Mouse (Mus musculus): ENCODE measurements around the gene Gm20498.
"Not testable (repeated sequence)": the region's sequence is repeated elsewhere in the genome, so short reads cannot be mapped to it uniquely, and the experiment has no call there.

Gene Gm20498

DNA sequence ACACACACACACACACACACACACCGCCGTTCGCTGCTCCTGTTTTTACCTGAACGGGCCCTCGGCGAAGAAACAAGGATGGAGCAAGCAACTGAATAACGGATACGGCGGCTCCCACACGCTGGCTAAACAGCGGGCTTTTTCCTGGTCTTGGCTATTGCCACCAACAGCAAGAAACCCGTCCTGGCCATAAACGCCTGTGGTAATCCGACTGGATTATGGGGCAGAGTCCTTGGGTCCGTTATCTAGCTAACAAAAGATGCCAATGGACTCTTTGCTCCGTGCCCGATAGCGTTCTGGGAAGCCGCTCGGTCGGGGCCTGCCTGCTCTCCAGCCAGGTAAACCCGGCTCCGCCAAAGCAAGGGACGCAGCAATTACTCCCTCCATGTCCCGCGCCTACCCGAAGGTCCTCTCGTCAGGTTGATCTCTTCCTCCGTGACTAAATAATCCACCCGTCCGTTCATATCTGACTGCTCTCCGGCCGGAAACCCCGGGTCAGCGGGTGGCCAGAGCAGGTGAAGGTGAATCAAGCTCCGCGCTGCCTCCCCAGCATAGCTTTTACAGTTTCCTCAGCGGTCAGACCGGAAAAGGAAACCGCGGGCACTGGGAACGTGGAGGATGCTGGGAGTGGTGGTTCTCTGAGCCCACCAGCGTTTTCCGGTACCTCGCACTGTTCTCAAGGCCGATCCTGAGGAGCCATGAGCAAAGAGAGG, at the start of gene Gm20498, which contains the start of gene Synj2bp:
Gene Gm20498 (minus strand): TSS at position 590 of the 713 bp plus-strand sequence.
Gene Synj2bp (minus strand): TSS at position 596 of the 713 bp plus-strand sequence.
- DNase-seq (ENCODE audit: low spot score) = peak; percentile 94

DNA sequence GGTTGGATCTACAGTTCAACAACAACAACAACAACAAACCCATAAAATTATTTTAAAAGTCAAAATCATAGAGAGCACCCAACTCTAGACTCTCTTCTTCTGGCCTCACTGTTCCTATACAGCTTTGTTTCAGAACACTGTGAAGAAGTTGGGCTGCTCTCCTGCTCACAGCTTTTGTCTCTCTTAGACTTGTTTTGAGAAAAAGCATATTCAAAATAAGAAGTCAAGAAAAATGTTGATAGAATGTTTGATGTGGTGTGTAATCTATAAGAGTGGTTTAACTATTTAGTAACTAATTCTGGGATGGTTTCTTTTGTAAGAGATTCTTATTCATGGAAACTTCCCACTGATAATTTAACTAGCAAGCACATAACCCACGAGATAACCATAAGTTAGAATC, 35.7 kb upstream of the Gm20498 start, which contains the start of gene Adam21:
Gene Adam21 (minus strand): TSS at position 101 of the 400 bp plus-strand sequence.
- DNase-seq (ENCODE audit: low spot score) = no peak

DNA sequence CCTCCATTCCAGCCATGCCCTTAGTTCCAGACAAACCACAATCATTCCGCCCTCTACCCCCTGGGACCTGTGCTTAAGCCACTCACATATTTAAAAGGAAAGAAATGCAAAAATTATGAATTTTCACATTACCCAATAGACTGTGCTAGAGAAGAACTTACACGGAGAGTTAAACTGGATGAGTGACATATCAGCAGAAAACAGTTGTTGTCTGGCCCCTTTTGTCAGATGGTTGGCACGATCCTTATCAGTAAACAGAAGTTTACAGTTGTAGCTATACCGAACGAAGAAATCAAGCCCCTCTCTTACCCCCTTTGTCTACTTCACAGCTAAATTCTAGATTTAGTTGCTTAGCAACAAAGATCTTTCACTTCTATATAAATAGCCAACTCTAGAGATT, 35.2 kb upstream of the Gm20498 start:
- DNase-seq (ENCODE audit: low spot score) = no peak

DNA sequence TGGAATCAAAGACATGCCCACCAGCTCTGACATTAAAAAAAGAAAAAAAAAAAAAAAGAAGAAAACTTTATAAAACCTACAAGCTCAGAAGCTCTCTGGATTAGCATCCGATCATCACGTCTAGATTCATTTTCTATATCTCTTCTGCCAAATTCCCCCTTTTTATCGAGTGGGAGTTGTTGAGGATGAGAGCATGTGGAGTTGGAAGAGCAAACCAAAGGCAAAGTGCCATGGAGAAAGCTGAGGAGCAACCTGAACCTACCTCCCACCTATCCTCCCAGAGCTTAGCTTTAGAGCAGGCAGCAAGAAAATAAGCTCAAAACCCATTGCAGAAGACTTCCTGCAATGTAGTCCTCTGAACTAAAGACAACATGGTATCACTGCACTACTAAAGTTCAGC, 31.5 kb upstream of the Gm20498 start:
- no peak for DNase-seq (ENCODE audit: low spot score)

DNA sequence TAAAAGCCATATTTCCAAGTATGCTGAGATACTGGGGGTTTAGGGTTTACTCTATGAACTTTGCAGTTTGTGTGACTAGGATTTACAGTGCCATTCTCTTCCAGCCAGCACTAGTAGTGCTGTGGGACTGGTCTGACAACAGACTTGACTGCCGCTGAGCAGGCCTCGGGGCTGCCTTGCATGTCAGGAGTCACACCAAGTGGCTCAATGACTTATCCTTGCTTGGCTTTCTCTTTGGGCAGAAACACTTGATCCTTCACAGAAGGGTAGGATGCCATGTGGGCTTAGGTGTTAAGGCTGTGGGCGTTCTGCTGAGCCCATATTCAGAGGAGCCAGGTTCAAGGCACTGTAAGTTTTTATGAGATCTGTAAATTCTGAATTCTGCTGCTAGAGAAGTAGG, 16.6 kb upstream of the Gm20498 start:
- no peak for DNase-seq (ENCODE audit: low spot score)

DNA sequence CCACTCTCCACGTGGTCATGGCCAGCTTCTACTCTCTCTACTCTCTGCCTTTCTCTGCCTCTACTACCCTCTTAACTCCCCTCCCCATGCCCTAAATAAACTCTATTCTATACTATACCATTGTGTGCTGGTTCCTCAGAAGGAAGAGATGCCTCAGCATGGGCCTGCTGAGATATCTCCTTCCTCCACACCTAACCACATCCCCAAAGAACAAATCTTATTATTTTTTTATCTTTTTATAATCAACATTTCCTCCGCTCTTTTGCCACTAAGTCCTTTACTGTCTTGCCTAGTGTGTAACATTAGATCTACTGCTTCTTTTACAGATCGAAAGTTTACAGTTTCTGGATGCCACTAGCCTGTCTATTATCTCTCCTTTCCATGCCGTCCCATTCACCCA, 14.5 kb upstream of the Gm20498 start:
- no peak for DNase-seq (ENCODE audit: low spot score)

DNA sequence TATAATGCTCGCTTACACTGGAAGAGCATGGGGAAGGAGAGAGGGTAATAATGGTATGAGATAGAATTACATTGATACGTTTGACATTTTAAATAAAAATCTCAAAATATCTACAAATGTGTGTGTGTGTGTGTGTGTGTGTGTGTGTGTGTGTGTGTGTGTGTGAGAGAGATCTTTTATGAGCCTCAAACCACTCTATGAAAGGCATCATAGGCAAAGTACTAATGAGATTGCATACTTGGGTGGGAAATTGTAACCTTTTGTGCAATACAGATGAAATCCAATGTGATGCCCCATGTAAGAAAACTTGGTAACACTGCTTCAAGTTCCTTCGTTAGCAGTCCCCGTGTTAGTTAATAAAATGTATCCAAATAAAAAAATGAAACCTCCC, 319 bp upstream of the Gm20498 start:
- DNase-seq (ENCODE audit: low spot score) = no peak

DNA sequence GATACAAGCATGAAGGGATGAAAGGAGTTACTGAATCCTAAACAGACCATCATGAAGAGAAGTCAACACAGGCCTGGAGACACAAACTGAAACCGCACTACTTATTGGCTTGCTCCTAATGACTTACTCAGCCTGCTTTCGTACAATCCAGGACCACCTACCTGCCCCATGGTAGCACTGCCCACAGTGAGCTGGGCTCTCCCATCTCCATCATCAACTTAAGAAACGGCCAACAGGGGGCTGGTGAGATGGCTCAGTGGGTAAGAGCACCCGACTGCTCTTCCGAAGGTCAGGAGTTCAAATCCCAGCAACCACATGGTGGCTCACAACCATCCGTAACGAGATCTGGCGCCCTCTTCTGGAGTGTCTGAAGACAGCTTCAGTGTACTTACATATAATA, 2.1 kb downstream of the Gm20498 start:
- DNase-seq (ENCODE audit: low spot score) = not testable (repeated sequence)

DNA sequence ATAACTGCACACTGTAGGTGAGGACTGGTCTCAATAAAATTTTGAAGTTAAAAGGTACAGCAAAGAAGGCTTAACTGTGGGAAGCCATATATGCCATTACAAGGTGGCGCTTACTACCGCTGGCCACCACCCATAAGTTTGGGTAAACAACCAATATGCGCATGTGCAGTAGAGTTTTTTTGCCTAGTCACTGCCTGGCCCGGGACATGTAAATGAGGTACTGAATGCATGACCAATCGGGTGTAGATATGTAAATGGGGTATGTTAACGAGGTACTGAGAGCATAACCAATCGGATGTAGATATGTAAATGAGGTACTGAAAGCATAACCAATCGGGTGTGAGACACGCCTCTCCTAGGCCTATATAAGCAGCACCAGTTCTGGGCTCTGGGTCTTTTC, 35.8 kb downstream of the Gm20498 start:
- DNase-seq (ENCODE audit: low spot score) = not testable (repeated sequence)

DNA sequence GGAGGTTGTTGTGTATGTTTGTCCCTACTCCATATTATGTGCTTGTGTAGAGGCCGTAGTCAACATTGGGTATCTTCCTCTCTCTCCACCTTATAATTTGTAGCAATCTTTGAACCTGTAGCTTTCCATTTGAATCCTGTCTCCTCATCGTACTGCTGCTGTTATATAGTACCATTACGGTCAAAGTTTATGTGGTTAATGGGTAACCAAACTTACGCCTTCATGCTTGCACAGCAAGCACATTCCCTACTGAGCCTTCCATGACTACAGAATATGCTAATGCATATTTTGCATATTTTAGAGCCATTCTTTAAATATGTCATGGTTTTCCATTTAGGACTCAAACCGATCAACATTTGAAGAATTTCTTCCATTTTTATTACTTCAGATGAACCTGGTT, 42.2 kb downstream of the Gm20498 start:
- no peak for DNase-seq (ENCODE audit: low spot score)

DNA sequence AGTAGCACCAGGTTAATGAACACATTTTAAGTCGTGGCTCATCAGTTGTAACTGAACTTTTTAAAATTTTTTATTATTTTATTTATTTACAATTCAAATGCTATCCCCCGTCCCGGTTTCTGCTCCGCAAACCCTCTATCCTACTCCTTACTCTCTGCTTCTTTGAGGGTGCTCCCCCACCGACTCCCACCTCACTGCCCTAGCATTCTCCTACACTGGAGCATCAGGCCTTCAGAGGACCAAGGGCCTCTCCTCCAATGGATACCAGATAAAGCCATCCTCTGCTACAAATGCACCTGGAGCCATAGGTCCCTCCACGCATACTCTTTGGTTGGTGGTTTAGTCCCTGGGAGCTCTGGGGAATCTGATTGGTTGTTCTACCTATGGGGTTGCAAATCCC, 47.4 kb downstream of the Gm20498 start:
- DNase-seq (ENCODE audit: low spot score) = no peak

DNA sequence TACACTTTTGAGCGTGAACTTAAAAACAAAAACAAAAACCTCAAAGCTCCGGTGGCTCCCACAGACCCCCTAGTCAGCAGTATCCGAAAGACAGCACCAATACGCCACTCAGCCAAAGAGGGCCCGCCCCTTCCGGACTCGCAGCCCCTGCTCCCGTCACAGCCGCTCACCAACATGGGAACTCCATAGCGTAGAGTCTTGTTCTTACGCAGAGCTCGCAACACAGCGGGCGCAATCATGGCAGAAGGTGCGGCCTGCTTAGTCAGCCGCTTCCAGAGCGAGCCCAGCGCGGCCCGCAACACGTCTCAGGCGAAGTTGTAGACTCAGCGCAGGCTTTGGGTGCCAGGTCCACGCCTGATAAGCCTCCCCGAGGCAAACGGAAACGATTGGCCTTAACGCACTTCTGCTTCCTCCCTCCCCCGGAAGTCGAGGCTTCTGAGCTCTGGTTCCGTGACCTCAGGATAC, 47.9 kb downstream of the Gm20498 start, which contains the start of gene Cox16:
Gene Cox16 (minus strand): TSS at position 401 of the 465 bp plus-strand sequence.
- peak; percentile 90 for DNase-seq (ENCODE audit: low spot score)

DNA sequence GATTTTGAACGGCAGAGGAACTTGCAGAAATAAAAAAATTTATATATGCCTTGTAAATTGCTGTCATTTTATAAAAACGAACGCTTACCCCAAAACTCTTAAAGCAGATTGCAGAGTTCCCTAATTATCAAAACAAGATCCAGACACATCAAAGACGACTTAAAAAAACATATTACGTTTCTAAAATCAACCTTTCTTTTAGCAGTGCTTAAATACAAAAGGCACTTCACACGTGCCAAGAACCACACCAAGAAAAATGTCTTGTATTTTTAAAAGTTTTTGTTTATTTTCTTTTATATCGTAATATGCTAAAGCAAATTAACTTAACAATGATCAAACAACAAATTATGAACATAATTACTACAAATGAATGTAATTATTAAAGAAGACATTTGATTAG, 48.5 kb downstream of the Gm20498 start:
- DNase-seq (ENCODE audit: low spot score) = no peak

DNA sequence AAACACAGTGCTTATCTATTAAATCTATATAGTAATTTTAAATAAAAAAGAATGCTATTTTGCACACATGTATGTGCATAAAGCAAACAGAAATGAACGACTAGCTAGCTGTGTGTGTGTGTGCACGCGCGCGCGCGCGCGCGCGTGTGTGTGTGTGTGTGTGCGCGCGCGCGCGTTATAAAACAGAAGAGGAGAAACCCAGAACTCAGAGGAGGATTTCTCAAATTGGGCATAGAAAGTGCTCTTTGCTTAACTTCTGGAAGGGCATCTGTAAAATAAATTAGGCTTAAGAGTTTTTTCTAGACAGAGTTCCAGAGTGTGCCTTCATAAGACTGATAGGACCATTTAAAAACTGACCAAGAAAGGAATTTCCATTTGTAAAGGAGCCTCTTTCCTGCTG, 49.0 kb downstream of the Gm20498 start:
- peak; percentile 27 for DNase-seq (ENCODE audit: low spot score)

DNA sequence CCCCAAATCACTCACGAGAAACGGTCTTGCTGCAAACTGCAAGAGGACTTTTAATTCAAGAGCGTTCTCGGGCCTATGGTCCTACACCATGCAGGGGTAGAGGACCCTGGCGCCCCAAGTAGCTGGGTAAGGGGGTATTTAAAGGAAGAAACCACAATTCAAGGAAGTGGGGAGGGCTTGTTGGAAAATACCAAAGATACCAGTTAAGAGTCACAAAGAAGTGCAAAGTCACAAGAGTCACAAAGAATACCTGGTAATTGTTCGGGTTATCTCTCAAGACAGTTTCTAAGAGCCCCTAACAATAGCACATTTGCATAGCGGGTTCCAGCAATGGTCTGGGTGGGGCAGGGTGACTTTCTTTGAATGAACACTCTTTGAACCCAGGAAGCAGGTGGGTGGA, 73.7 kb downstream of the Gm20498 start:
- not testable (repeated sequence) for DNase-seq (ENCODE audit: low spot score)

DNA sequence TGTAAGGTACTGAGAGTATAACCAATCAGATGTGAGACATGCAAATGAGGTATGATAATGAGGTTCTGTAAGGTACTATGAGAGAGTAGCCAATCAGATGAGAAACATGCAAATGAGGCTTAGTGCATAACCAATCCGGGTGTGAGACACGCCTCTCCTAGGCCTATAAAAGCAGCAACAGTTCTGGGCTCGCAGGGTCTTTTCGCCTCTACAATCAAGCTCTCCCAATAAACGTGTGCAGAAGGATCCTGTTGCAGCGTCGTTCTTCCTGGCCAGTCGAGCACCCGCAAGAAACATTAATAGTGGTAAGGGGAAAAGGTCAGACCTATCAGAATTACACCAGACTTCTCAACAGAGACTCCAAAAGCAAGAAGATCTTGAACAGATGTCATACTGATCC, 93.7 kb downstream of the Gm20498 start:
- not testable (repeated sequence) for DNase-seq (ENCODE audit: low spot score)

DNA sequence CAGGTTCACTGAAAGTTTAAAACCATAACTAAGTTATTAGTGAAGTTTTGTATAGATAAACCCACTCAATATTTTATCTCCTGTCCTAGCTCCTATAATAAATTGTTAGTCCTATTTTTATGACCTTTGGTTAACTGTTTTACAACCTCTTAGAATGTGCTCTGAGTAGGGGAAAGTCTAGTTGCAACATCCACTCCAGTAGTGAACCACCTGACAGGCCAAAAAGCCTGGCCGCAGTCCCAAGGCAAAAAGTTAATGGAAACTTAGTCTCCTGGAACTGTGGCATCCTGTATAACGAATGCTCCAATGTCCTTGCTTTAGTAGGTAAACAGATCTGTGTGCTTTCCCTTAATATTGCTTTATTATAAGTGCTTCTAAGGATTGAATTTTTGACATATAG, 97.9 kb downstream of the Gm20498 start:
- DNase-seq (ENCODE audit: low spot score) = not testable (repeated sequence)

DNA sequence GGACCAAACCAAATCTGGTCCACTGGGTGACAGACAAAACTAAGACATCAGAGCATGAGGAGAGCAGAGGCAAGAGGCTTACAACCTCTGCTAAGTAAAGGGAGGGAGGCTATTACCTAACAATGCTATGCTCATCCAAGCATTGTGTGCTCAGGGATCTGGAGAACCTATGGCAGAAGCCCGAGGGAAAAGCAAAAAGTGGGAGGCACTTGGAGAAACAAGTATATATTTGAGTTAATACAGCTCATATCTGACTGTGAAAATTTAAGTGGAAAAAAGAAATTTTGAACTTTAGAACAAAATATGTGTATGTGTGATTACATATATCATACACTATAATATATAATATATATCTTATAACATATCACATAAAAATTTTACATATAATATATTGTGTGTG, 110.9 kb downstream of the Gm20498 start, which contains the start of gene Adam4:
Gene Adam4 (minus strand): TSS at position 101 of the 400 bp plus-strand sequence.
- DNase-seq (ENCODE audit: low spot score) = no peak

DNA sequence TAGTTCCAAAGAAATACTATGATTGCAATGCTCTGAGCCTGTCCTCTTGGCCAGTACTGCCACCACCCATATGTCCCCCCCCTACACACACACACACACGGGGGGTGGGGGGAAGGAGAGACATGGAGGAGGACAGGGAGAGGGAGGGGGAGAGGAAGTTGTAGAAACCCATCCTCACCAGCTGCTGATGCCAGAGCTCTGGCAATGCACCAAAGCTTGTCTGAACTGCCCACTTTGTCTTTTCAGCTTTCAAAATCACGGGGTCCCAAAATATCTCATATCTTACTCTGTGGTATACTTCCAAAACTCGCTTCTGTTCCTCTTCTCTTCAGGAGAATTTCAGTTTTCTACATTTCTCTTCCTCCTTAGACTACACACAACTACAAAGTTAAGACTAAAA, 119.5 kb downstream of the Gm20498 start:
- no peak for DNase-seq (ENCODE audit: low spot score)

DNA sequence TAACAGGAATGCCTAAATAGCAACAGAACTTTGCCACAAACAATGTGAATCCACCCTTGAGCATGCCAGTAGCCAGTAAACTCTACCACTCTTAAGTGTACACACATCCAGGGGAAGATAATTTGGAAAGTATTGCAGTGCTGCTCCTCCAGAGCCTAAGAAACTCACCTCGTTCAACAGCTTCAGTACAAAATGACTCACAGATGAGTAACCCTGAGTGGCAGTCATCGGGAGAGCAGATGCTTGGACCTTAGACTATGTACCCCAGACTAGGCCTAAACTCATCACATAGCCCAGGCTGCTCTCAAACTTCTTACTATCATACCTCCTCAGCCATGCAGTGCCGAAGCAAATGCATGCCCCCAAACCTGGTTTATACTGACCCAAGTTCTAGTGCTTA, 123.7 kb downstream of the Gm20498 start:
- DNase-seq (ENCODE audit: low spot score) = no peak

DNA sequence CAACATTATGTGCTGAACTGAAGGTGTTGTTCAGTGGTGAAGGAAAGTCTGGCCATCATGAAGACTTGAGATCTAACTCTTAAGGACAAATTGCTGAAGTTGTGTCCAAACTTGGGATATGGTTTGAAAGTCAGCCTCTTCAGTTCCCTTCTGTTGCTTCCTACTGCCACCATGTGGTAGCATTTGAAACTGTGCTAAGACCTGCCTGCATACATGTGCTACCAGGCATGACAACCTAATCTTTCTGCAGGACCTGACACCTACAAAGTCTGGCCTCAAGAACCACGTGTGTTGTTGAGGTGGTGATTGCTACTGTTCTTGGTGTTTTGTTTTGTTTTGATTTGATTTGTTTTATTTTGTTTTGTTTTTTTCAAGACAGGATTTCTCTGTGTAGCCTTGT, 130.5 kb downstream of the Gm20498 start:
- peak; percentile 85 for DNase-seq (ENCODE audit: low spot score)

DNA sequence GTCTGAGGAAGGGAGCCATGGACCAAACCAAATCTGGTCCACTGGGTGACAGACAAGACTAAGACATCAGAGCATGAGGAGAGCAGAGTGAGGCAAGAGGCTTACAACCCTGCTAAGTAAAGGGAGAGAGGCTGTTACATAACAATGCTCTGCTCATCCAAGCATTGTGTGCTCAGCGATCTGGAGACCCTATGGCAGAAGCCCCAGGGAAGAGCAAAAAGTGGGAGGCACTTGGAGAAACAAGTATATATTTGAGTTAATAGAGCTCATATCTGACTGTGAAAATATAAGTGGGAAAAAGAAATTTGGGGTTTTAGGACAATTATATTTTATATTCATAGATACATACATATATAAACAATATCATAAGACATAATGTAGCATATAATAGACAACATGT, 153.3 kb downstream of the Gm20498 start, which contains the start of gene Gm4787:
Gene Gm4787 (minus strand): TSS at position 101 of the 400 bp plus-strand sequence.
- DNase-seq (ENCODE audit: low spot score) = not testable (repeated sequence)

DNA sequence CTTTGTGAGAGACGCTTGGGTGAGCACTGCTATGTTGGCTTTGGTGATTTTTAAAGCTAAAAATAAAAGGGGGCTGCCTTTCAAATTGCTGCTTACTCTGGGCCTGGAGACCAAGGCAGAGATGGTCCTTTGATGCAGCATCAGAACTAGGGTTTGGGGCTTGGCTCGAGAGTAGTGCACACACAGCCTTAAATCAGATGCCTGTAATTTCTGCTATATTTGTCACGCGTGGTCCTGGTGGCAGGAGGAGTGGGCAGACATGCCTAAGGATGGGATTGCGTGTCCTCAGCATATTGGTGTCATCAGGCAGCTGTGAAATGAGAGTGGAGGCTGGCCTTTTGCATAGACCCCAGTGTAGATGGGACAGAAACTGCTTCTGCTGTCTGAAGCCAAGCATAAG, 198.9 kb downstream of the Gm20498 start:
- DNase-seq (ENCODE audit: low spot score) = no peak
